Mouse (Mus musculus) C2C12 (cell line): ENCODE results near the gene Slit3.

Experiments
- CEBPB ChIP-seq: IDR thresholded peaks from one replicate; pipeline ENCODE4 v1.6.1; 2011; ENCODE audit warnings: low read depth, mild to moderate bottlenecking, control low read depth, moderate library complexity
- CTCF ChIP-seq: IDR thresholded peaks from one replicate; pipeline ENCODE4 v1.5.1; 2011; ENCODE audit not compliant: control insufficient read depth, insufficient read depth, insufficient read length
- FOSL1 ChIP-seq: IDR thresholded peaks from one replicate; pipeline ENCODE4 v1.8.0; 2011; ENCODE audit warnings: mild to moderate bottlenecking, low read length; ENCODE audit not compliant: poor library complexity, insufficient read depth, severe bottlenecking
- MAX ChIP-seq: IDR thresholded peaks from one replicate; pipeline ENCODE4 v1.6.1; 2011; ENCODE audit warnings: mild to moderate bottlenecking, control low read depth
- USF1 ChIP-seq: IDR thresholded peaks from one replicate; pipeline ENCODE4 v1.6.1; 2011; ENCODE audit warnings: low read depth, mild to moderate bottlenecking, control low read depth, moderate library complexity

DNA sequence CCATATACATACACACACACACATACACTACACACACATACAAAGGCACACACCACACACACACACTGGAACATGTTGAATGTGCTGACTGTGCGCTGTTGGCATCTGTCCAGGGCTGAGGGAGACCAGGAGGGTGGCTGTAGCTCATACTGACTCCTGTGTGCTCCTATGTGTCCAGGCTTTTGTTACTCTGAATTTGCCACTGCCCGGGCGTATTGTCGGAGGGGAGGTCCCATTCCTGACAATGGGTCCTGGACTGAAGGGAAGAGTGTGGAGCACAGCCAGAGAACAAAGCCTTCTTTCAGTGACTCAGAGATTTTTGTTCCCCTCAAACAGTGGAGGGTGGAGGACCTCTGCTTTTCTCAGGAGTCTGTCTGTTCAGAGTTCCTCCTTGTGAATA lies 402.7 kb downstream of the Slit3 start:
- no peak for TF ChIP-seq CTCF
- no peak for TF ChIP-seq MAX
- no peak for TF ChIP-seq CEBPB
- no peak for TF ChIP-seq FOSL1
- no peak for TF ChIP-seq USF1
